Mouse (Mus musculus): ENCODE results near the gene Apmap.

Gene Apmap

GRCm38 (mm10) chr2:150608087-150608799 is at the start of gene Apmap:
Gene Apmap (minus strand): TSS chr2:150608567.
- peak; percentile 98 for DNase-seq

GRCm38 (mm10) chr2:150656975-150657768 is 48.8 kb upstream of the Apmap start:
- peak; percentile 68 for DNase-seq

GRCm38 (mm10) chr2:150656112-150656511 is 47.7 kb upstream of the Apmap start:
- no peak for DNase-seq

- no peak for DNase-seq
Observed at GRCm38 (mm10) chr2:150655290-150655689, 46.9 kb upstream of the Apmap start.

GRCm38 (mm10) chr2:150654814-150655213 is 46.4 kb upstream of the Apmap start:
- no peak for DNase-seq

GRCm38 (mm10) chr2:150651366-150651765 is 43.0 kb upstream of the Apmap start:
- DNase-seq = no peak

- no peak for DNase-seq
Observed at GRCm38 (mm10) chr2:150650511-150651074, 42.2 kb upstream of the Apmap start.

GRCm38 (mm10) chr2:150648300-150648895 is 40.0 kb upstream of the Apmap start:
- DNase-seq = no peak

- DNase-seq = no peak
Observed at GRCm38 (mm10) chr2:150647681-150648299, 39.4 kb upstream of the Apmap start.

GRCm38 (mm10) chr2:150646411-150647121 is 38.2 kb upstream of the Apmap start:
- DNase-seq = no peak

GRCm38 (mm10) chr2:150645225-150645624 is 36.9 kb upstream of the Apmap start:
- DNase-seq = no peak

GRCm38 (mm10) chr2:150643726-150644415 is 35.5 kb upstream of the Apmap start:
- no peak for DNase-seq

GRCm38 (mm10) chr2:150643166-150643565 is 34.8 kb upstream of the Apmap start:
- no peak for DNase-seq

- no peak for DNase-seq
Observed at GRCm38 (mm10) chr2:150638370-150638733, 30.0 kb upstream of the Apmap start.

- DNase-seq = no peak
Observed at GRCm38 (mm10) chr2:150637702-150638369, 29.5 kb upstream of the Apmap start.

- DNase-seq = no peak
Observed at GRCm38 (mm10) chr2:150635877-150636446, 27.6 kb upstream of the Apmap start.

- DNase-seq = no peak
Observed at GRCm38 (mm10) chr2:150629255-150629654, 20.9 kb upstream of the Apmap start.

GRCm38 (mm10) chr2:150627140-150627539 is 18.8 kb upstream of the Apmap start:
- DNase-seq = no peak

- DNase-seq = no peak
Observed at GRCm38 (mm10) chr2:150624926-150625325, 16.6 kb upstream of the Apmap start.

GRCm38 (mm10) chr2:150623957-150624356 is 15.6 kb upstream of the Apmap start:
- DNase-seq = no peak

- DNase-seq = no peak
Observed at GRCm38 (mm10) chr2:150621698-150622097, 13.3 kb upstream of the Apmap start.
